Mouse (Mus musculus) MEL (cell line): ENCODE results near the gene Pusl1.

Source experiments
- BHLHE40 ChIP-seq: IDR thresholded peaks from 2 replicates; pipeline ENCODE4 v1.6.1; 2012; ENCODE audit warnings: low read depth, mild to moderate bottlenecking, inconsistent platforms, low read length, improper control_type of control experiment, borderline replicate concordance
- HCFC1 ChIP-seq: IDR thresholded peaks from 2 replicates; pipeline ENCODE4 v1.6.1; 2012; ENCODE audit warnings: low read depth, mild to moderate bottlenecking, inconsistent platforms, low read length, improper control_type of control experiment, moderate library complexity
- JUND ChIP-seq: IDR thresholded peaks from 2 replicates; pipeline ENCODE4 v1.6.1; 2011; ENCODE audit warnings: low read depth, mild to moderate bottlenecking, improper control_type of control experiment, low read length
- MAFK ChIP-seq: IDR thresholded peaks from 2 replicates; pipeline ENCODE4 v1.6.1; 2011; ENCODE audit warnings: low read depth, mild to moderate bottlenecking, low read length, improper control_type of control experiment, borderline replicate concordance
- MAZ ChIP-seq: IDR thresholded peaks from 2 replicates; pipeline ENCODE4 v1.6.1; 2012; ENCODE audit warnings: low read depth, mild to moderate bottlenecking, inconsistent platforms, low read length, improper control_type of control experiment
- POLR2A ChIP-seq, 2 experiments: IDR thresholded peaks; 2 replicates each; pipeline ENCODE4 v1.6.1; 2011 to 2012; ENCODE audit warnings: low read length in 2 of 2, mild to moderate bottlenecking in 2 of 2, control low read depth in 1 of 2, improper control_type of control experiment in 1 of 2, low read depth in 1 of 2, moderate library complexity in 1 of 2; ENCODE audit not compliant: control insufficient read depth in 1 of 2, insufficient read depth in 1 of 2, poor library complexity in 1 of 2
- USF1 ChIP-seq: IDR thresholded peaks from 2 replicates; pipeline ENCODE4 v1.6.1; 2014; ENCODE audit warnings: low read depth, mild to moderate bottlenecking, inconsistent platforms, low read length, improper control_type of control experiment, moderate library complexity
- ZMIZ1 ChIP-seq: IDR thresholded peaks from 2 replicates; pipeline ENCODE4 v1.6.1; 2012; ENCODE audit warnings: low read depth, mild to moderate bottlenecking, inconsistent platforms, low read length, improper control_type of control experiment, moderate library complexity

- TF ChIP-seq BHLHE40 (no peak), ZMIZ1 (no peak), JUND (no peak), USF1 (no peak), HCFC1 (no peak), MAZ (peak; percentile 68; the same call in 1 of the 2 replicates), POLR2A (IDR thresholded peaks at IDR 0.05; ENCODE audit: control insufficient read depth in 1 of 2, insufficient read depth in 1 of 2, low read depth in 1 of 2, low read length in 2 of 2, poor library complexity in 1 of 2) (peak; percentile 43 to 64; a peak in 1 of 4 replicates), MAFK (no peak)
Observed at GRCm38 (mm10) chr4:155841003-155841454, 50.6 kb downstream of the Pusl1 start.
